Mouse (Mus musculus) liver, embryonic 11.5 days (tissue): ENCODE data around the gene Trim2. TPM values are rescaled to one million over a fixed set of nuclear protein-coding genes. Genes with fewer than 3 reads are reported as not detected.

Source experiments
- ATAC-seq: fragments of 200-750 bp; cut with Nextera tagmentation; replicated peaks from 2 replicates; pipeline ENCODE4 v1.8.0; 2017; ENCODE audit warnings: moderate number of reproducible peaks, mild to moderate bottlenecking, moderate TSS enrichment, moderate library complexity; ENCODE audit not compliant: low FRiP score
- DNase-seq: peaks from one replicate; pipeline ENCODE4 v3.0.0-alpha.2; 2017; ENCODE audit warnings: low spot score
- H3K27ac ChIP-seq: fragments of 300-500 bp; sonication (generic); 2 replicates; pipeline ENCODE4 v1.5.1; 2014; ENCODE audit warnings: mild to moderate bottlenecking, low read depth, low read length, control low read depth
- H3K27me3 ChIP-seq: fragments of 300-500 bp; sonication (generic); replicated peaks from 2 replicates; pipeline ENCODE4 v1.6.1; 2014; ENCODE audit warnings: low read length, mixed read lengths; ENCODE audit not compliant: control insufficient read depth, insufficient read depth
- H3K36me3 ChIP-seq: fragments of 300-500 bp; sonication (generic); 2 replicates; pipeline ENCODE4 v1.6.1; 2014; ENCODE audit warnings: mild to moderate bottlenecking, low read length, moderate library complexity, mixed read lengths; ENCODE audit not compliant: control insufficient read depth, insufficient read depth
- H3K4me1 ChIP-seq: fragments of 300-500 bp; sonication (generic); replicated peaks from 2 replicates; pipeline ENCODE4 v1.6.1; 2014; ENCODE audit warnings: low read length, mixed read lengths; ENCODE audit not compliant: control insufficient read depth, insufficient read depth
- H3K4me2 ChIP-seq: fragments of 300-500 bp; sonication (generic); 2 replicates; pipeline ENCODE4 v1.6.1; 2014; ENCODE audit warnings: mild to moderate bottlenecking, control low read depth, moderate library complexity
- H3K4me3 ChIP-seq: fragments of 300-500 bp; sonication (generic); 2 replicates; pipeline ENCODE4 v1.5.1; 2014; ENCODE audit warnings: low read depth, low read length, control low read depth
- H3K9ac ChIP-seq: fragments of 300-500 bp; sonication (generic); 2 replicates; pipeline ENCODE4 v1.6.1; 2014; ENCODE audit warnings: low read depth, low read length, control low read depth
- H3K9me3 ChIP-seq: fragments of 300-500 bp; sonication (generic); 2 replicates; pipeline ENCODE4 v1.6.1; 2016; ENCODE audit warnings: low read length, inconsistent platforms, mixed read lengths; ENCODE audit not compliant: control insufficient read depth
- WGBS: fragments of 180-500 bp; shearing (Covaris S2); extraction: QIAGEN DNeasy Blood & Tissue Kit; methylation state at CpG from one replicate; pipeline ENCODE4 v1.1.7; 2014; 5-methylcytosine and 5-hydroxymethylcytosine counted together
- polyA plus RNA-seq: library from polyadenylated mRNA; unstranded; fragments of >200 nt; fragmentation: Nextera tagmentation; extraction: Ambion mirVana; gene quantifications from 2 replicates; pipeline ENCODE4 v1.2.1, GENCODE M21; 2014

Trim2 gene
- polyA plus RNA-seq, 1 experiment from 2014 or later, result 8.2 TPM

- Histone ChIP-seq H3K9ac (no peak overlapping the region), H3K27ac (no peak overlapping the region), H3K4me1 (peaks cover 16% of the 10 kb centered on the region), H3K36me3 (no peaks in the 10 kb centered on the region), H3K27me3 (no peaks in the 10 kb centered on the region), H3K4me3 (no peak overlapping the region), H3K9me3 (no peaks in the 10 kb centered on the region), H3K4me2 (peak overlapping the region; percentile 51; the same call in 1 of the 2 replicates)
- DNase-seq (no peak), ATAC-seq (no peak)
- WGBS, result 72% methylated on average over 6 of the region's 6 CpGs
Observed at GRCm38 (mm10) chr3:84313801-84314541, 7.3 kb upstream of the Trim2 start.

- 0 out of 2 replicates have a peak, but pooled peaks have one; percentile 56 for ATAC-seq
- peak overlapping the region; percentile 51 for H3K4me2 ChIP-seq
- 36% methylated on average over 18 of the region's 18 CpGs for WGBS
Observed at GRCm38 (mm10) chr3:84313003-84313800, 6.5 kb upstream of the Trim2 start.

GRCm38 (mm10) chr3:84312326-84312725 is 5.6 kb upstream of the Trim2 start:
- no peak overlapping the region for H3K4me3 ChIP-seq
- H3K36me3 ChIP-seq, result no peaks in the 10 kb centered on the region
- H3K9ac ChIP-seq, result no peak overlapping the region
- no peak for DNase-seq
- WGBS, result 79% methylated on average over 5 of the region's 5 CpGs
- no peaks in the 10 kb centered on the region for H3K9me3 ChIP-seq
- H3K4me2 ChIP-seq, result no peak overlapping the region
- 0 out of 2 replicates have a peak, but pooled peaks cover 2% of the 10 kb centered on the region for H3K27me3 ChIP-seq
- no peak for ATAC-seq
- no peak overlapping the region for H3K27ac ChIP-seq
- peaks cover 16% of the 10 kb centered on the region for H3K4me1 ChIP-seq

More at GRCm38 (mm10) chr3:84313003-84313800, 6.5 kb upstream of the Trim2 start:
- no peak overlapping the region for H3K27ac ChIP-seq
- no peak for DNase-seq
- H3K9ac ChIP-seq, result no peak overlapping the region
- H3K4me3 ChIP-seq, result no peak overlapping the region
- no peaks in the 10 kb centered on the region for H3K36me3 ChIP-seq
- no peaks in the 10 kb centered on the region for H3K27me3 ChIP-seq
- peaks cover 16% of the 10 kb centered on the region for H3K4me1 ChIP-seq
- no peaks in the 10 kb centered on the region for H3K9me3 ChIP-seq

GRCm38 (mm10) chr3:84307516-84307915 is 839 bp upstream of the Trim2 start:
- DNase-seq (no peak), ATAC-seq (no peak)
- Histone ChIP-seq H3K27me3 (peaks cover 42% of the 10 kb centered on the region), H3K27ac (no peak overlapping the region), H3K4me2 (no peak overlapping the region), H3K4me1 (peaks cover 9% of the 10 kb centered on the region; the same call in 1 of the 2 replicates), H3K9ac (no peak overlapping the region), H3K36me3 (no peaks in the 10 kb centered on the region), H3K9me3 (no peaks in the 10 kb centered on the region), H3K4me3 (no peak overlapping the region)
- WGBS, result 84% methylated on average over 5 of the region's 5 CpGs

- no peak overlapping the region for H3K4me3 ChIP-seq
- peaks cover 45% of the 10 kb centered on the region for H3K27me3 ChIP-seq
- peaks cover 9% of the 10 kb centered on the region; the same call in 1 of the 2 replicates for H3K4me1 ChIP-seq
- H3K27ac ChIP-seq, result no peak overlapping the region
- H3K9ac ChIP-seq, result no peak overlapping the region
- 52% methylated on average over 15 of the region's 15 CpGs for WGBS
- H3K4me2 ChIP-seq, result no peak overlapping the region
- H3K36me3 ChIP-seq, result no peaks in the 10 kb centered on the region
- no peak for ATAC-seq
- H3K9me3 ChIP-seq, result no peaks in the 10 kb centered on the region
- no peak for DNase-seq
Observed at GRCm38 (mm10) chr3:84305722-84306510, 761 bp downstream of the Trim2 start.

- H3K36me3 ChIP-seq, result no peaks in the 10 kb centered on the region
- H3K4me2 ChIP-seq, result peak overlapping the region; percentile 63
- peaks cover 45% of the 10 kb centered on the region for H3K27me3 ChIP-seq
- H3K27ac ChIP-seq, result no peak overlapping the region
- H3K4me3 ChIP-seq, result peak overlapping the region; percentile 30
- DNase-seq (no peak), ATAC-seq (no peak; the same call in 1 of the 2 replicates)
- H3K9me3 ChIP-seq, result no peaks in the 10 kb centered on the region
- H3K9ac ChIP-seq, result no peak overlapping the region
- peaks cover 9% of the 10 kb centered on the region; the same call in 1 of the 2 replicates for H3K4me1 ChIP-seq
- 3% methylated on average over 28 of the region's 28 CpGs for WGBS
Observed at GRCm38 (mm10) chr3:84305010-84305692, 1.5 kb downstream of the Trim2 start.

- Histone ChIP-seq H3K36me3 (no peaks in the 10 kb centered on the region), H3K27me3 (peaks cover 45% of the 10 kb centered on the region), H3K9me3 (no peaks in the 10 kb centered on the region), H3K9ac (no peak overlapping the region), H3K4me1 (peaks cover 9% of the 10 kb centered on the region; the same call in 1 of the 2 replicates), H3K27ac (no peak overlapping the region), H3K4me3 (peak overlapping the region; percentile 30), H3K4me2 (peak overlapping the region; percentile 63)
- 1% methylated on average over 32 of the region's 32 CpGs for WGBS
- DNase-seq (peak; percentile 53), ATAC-seq (no peak; the same call in 1 of the 2 replicates)
Observed at GRCm38 (mm10) chr3:84304339-84305009, 2.2 kb downstream of the Trim2 start.
